Mouse (Mus musculus): ENCODE results near the gene Armc7. TPM values are rescaled to one million over a fixed set of nuclear protein-coding genes. Genes with fewer than 3 reads are reported as not detected.
"Not testable (repeated sequence)": the region's sequence is repeated elsewhere in the genome, so short reads cannot be mapped to it uniquely, and the experiment has no call there.

Armc7 gene
- total and polyA plus RNA-seq, 3 experiments, result 1.9 to 3.3 (median 2.7) TPM

GRCm38 (mm10) chr11:115450176-115450575 lies 25.3 kb upstream of the Armc7 start:
- Histone ChIP-seq H3K27me3 (ENCODE audit: control insufficient read depth, insufficient read depth, low read length) (no peaks in the 10 kb centered on the region), H3K79me2 (replicated peaks; ENCODE audit: control insufficient read depth, insufficient read depth, low read length) (no peaks in the 10 kb centered on the region), H3K4me3 (no peak overlapping the region), H3K4me1 (ENCODE audit: control insufficient read depth, insufficient read depth, low read length) (peaks cover 5% of the 10 kb centered on the region; the same call in 1 of the 2 replicates), H3K9ac (ENCODE audit: low read depth, low read length) (no peak overlapping the region), H3K27ac (no peak overlapping the region), H3K36me3 (ENCODE audit: control insufficient read depth, insufficient read depth, low read length) (no peaks in the 10 kb centered on the region)
- DNase-seq, result no peak
- intact Hi-C loops (cut with DNase I), result no loop called here
- TF ChIP-seq POLR2A (IDR thresholded peaks at IDR 0.05; ENCODE audit: insufficient read depth, low read depth, low read length) (no peak), EP300 (IDR thresholded peaks at IDR 0.05; ENCODE audit: insufficient read depth, low read depth, low read length) (no peak), CTCF (IDR thresholded peaks at IDR 0.05) (no peak)
- 79% methylated on average over 7 of the region's 7 CpGs for WGBS

GRCm38 (mm10) chr11:115451781-115452241 lies 23.7 kb upstream of the Armc7 start:
- H3K4me1 ChIP-seq (ENCODE audit: control insufficient read depth, insufficient read depth, low read length), result peaks cover 3% of the 10 kb centered on the region; the same call in 1 of the 2 replicates
- no peak for TF ChIP-seq EP300 (IDR thresholded peaks at IDR 0.05; ENCODE audit: insufficient read depth, low read depth, low read length)
- TF ChIP-seq CTCF (IDR thresholded peaks at IDR 0.05), result no peak
- TF ChIP-seq POLR2A (IDR thresholded peaks at IDR 0.05; ENCODE audit: insufficient read depth, low read depth, low read length), result no peak
- no peaks in the 10 kb centered on the region for H3K79me2 ChIP-seq (replicated peaks; ENCODE audit: control insufficient read depth, insufficient read depth, low read length)
- no peak overlapping the region for H3K4me3 ChIP-seq
- no peaks in the 10 kb centered on the region for H3K27me3 ChIP-seq (ENCODE audit: control insufficient read depth, insufficient read depth, low read length)
- no peak for DNase-seq
- H3K9ac ChIP-seq (ENCODE audit: low read depth, low read length), result no peak overlapping the region
- intact Hi-C loops (cut with DNase I), result no loop called here
- no peak overlapping the region for H3K27ac ChIP-seq
- H3K36me3 ChIP-seq (ENCODE audit: control insufficient read depth, insufficient read depth, low read length), result no peaks in the 10 kb centered on the region
- 76% methylated on average over 8 of the region's 8 CpGs for WGBS

DNA sequence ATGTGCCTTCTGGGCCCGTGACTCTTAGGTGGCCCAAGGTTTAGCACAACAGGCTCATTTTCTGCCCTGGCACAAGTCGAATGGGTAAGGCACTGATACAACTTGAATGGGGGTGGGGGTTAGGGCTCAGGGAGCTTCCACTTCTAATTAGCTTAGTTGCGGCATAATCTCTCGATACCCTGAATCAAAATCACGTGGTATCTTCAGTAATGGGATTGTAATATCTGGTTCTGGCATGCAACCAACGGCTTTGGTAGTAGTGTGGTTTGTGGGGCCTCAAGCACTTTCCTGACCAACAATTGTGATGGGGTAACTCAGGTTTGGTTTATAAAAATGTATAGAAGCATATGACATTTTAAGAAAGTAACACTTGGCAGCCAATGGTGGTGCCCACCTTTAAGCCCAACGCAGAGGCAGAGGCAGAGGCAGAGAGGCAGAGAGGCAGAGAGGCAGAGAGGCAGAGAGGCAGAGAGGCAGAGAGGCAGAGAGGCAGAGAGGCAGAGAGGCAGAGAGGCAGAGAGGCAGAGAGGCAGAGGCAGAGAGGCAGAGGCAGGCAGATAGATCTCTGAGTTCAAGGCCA lies 23.1 kb upstream of the Armc7 start:
- H3K4me3 ChIP-seq, result no peak overlapping the region
- H3K27me3 ChIP-seq (ENCODE audit: control insufficient read depth, insufficient read depth, low read length), result no peaks in the 10 kb centered on the region
- intact Hi-C loops (cut with DNase I), result no loop called here
- H3K79me2 ChIP-seq (replicated peaks; ENCODE audit: control insufficient read depth, insufficient read depth, low read length), result no peaks in the 10 kb centered on the region
- peaks cover 1% of the 10 kb centered on the region; the same call in 1 of the 2 replicates for H3K4me1 ChIP-seq (ENCODE audit: control insufficient read depth, insufficient read depth, low read length)
- H3K9ac ChIP-seq (ENCODE audit: low read depth, low read length), result no peak overlapping the region
- no peak overlapping the region for H3K27ac ChIP-seq
- WGBS, result 82% methylated on average over 7 of the region's 7 CpGs
- no peaks in the 10 kb centered on the region for H3K36me3 ChIP-seq (ENCODE audit: control insufficient read depth, insufficient read depth, low read length)
- TF ChIP-seq CTCF (IDR thresholded peaks at IDR 0.05) (no peak), POLR2A (IDR thresholded peaks at IDR 0.05; ENCODE audit: insufficient read depth, low read depth, low read length) (no peak), EP300 (IDR thresholded peaks at IDR 0.05; ENCODE audit: insufficient read depth, low read depth, low read length) (no peak)
- no peak for DNase-seq

DNA sequence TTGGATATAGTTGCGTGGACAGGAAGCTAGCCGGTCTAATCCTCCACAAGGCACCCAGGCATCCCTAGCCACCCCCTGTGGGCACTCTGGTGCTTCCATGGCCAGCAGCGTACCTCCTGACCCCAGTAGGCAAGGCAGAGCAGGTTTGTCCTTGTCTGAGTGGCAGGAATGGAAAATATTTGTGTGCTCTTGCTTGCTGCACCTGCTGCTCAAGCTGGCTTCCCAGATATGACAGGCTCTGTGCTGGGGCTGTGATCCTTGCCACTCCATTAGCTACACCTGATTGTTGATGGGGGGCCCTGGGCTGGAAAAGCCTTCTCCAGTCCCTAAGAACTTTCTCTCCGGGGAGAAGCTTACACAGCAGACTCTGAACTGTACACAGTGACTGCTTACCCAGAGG lies 22.2 kb upstream of the Armc7 start:
- DNase-seq, result no peak
- TF ChIP-seq POLR2A (IDR thresholded peaks at IDR 0.05; ENCODE audit: insufficient read depth, low read depth, low read length), result no peak
- TF ChIP-seq EP300 (IDR thresholded peaks at IDR 0.05; ENCODE audit: insufficient read depth, low read depth, low read length), result no peak
- no peak for TF ChIP-seq CTCF (IDR thresholded peaks at IDR 0.05)
- 54% methylated on average over 4 of the region's 4 CpGs for WGBS
- H3K4me3 ChIP-seq, result no peak overlapping the region
- H3K9ac ChIP-seq (ENCODE audit: low read depth, low read length), result no peak overlapping the region
- H3K27ac ChIP-seq, result no peak overlapping the region
- no peaks in the 10 kb centered on the region for H3K36me3 ChIP-seq (ENCODE audit: control insufficient read depth, insufficient read depth, low read length)
- H3K4me1 ChIP-seq (ENCODE audit: control insufficient read depth, insufficient read depth, low read length), result no peaks in the 10 kb centered on the region
- intact Hi-C loops (cut with DNase I), result no loop called here
- H3K79me2 ChIP-seq (replicated peaks; ENCODE audit: control insufficient read depth, insufficient read depth, low read length), result no peaks in the 10 kb centered on the region
- no peaks in the 10 kb centered on the region for H3K27me3 ChIP-seq (ENCODE audit: control insufficient read depth, insufficient read depth, low read length)

- intact Hi-C loops (cut with DNase I); H3K27me3 ChIP-seq (ENCODE audit: control insufficient read depth, insufficient read depth, low read length); H3K79me2 ChIP-seq (replicated peaks; ENCODE audit: control insufficient read depth, insufficient read depth, low read length); H3K9ac ChIP-seq (ENCODE audit: low read depth, low read length); H3K4me1 ChIP-seq (ENCODE audit: control insufficient read depth, insufficient read depth, low read length); H3K4me3 ChIP-seq; H3K27ac ChIP-seq; H3K36me3 ChIP-seq (ENCODE audit: control insufficient read depth, insufficient read depth, low read length); DNase-seq: not testable (repeated sequence)
- 91% methylated on average over 6 of the region's 6 CpGs for WGBS
These were observed 20.6 kb upstream of the Armc7 start for GRCm38 (mm10) chr11:115454822-115455221.

- Histone ChIP-seq H3K79me2 (replicated peaks; ENCODE audit: control insufficient read depth, insufficient read depth, low read length) (no peaks in the 10 kb centered on the region), H3K27ac (no peak overlapping the region), H3K4me1 (ENCODE audit: control insufficient read depth, insufficient read depth, low read length) (no peaks in the 10 kb centered on the region), H3K36me3 (ENCODE audit: control insufficient read depth, insufficient read depth, low read length) (no peaks in the 10 kb centered on the region), H3K4me3 (no peak overlapping the region), H3K27me3 (ENCODE audit: control insufficient read depth, insufficient read depth, low read length) (no peaks in the 10 kb centered on the region), H3K9ac (ENCODE audit: low read depth, low read length) (no peak overlapping the region)
- 91% methylated on average over 15 of the region's 15 CpGs for WGBS
- TF ChIP-seq CTCF (IDR thresholded peaks at IDR 0.05) (no peak), EP300 (IDR thresholded peaks at IDR 0.05; ENCODE audit: insufficient read depth, low read depth, low read length) (no peak), POLR2A (IDR thresholded peaks at IDR 0.05; ENCODE audit: insufficient read depth, low read depth, low read length) (no peak)
- intact Hi-C loops (cut with DNase I), result no loop called here
- DNase-seq, result no peak
These were observed 19.8 kb upstream of the Armc7 start for GRCm38 (mm10) chr11:115455619-115456018.
